Mouse (Mus musculus): ENCODE results near the gene Rgcc.

DNA sequence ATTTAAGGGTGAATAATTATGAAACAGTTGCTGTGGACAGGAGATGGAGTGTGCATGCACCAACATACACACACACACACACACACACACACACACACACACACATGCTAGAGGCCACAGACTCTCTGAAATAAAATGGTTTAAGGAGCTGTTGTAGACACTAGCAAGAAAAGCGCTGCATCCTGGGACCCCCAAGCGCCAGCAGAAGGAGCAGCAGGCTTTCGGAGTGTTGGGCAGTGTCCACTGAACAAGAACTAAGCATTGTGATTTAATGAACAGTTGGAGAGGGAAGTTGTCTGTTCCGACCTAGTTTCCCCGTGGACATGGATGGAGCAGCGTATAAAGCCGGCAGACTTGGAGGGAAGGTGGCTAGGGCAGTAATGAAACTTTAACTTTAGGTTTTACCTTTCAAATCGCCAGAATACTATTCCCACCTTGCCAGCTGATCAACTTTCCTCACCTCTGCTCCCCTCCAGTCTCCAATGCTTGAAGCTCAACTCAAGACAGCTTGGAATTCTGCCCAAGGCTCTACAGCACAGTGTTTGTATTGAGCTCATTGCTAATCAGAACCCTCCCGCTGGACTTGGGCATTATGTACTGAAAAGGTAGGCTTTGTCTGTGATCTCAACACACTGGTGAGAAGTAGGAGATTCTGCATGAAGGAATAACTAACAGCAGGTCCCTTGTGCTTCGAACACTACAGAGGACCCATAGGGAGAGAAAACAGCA is 22.8 kb upstream of the Rgcc start:
- TF ChIP-seq CTCF (IDR thresholded peaks at IDR 0.05; ENCODE audit: low read depth) (no peak), EP300 (optimal IDR thresholded peaks at IDR 0.05) (no peak)
